In genomic region chr6:128007241-128007701, GRCm38 (mm10) we compare ENCODE assay signal across 11 mouse cellular contexts.
DNase-seq lines count a peak whose midpoint lies in the region; ATAC-seq and TF ChIP-seq lines count a peak whose summit lies in the region.
"Had no signal": no experiment of that assay in that cellular context is flagged by ENCODE, and none has a peak within 500 bp of the region (broad histone marks: within the 10 kb centered on the region; RNA-seq: fewer than 3 reads in every experiment).

No protein-coding gene starts in this region.

- DNase-seq in forebrain, embryonic 14.5 days (ENCODE audit: low spot score) = peak; percentile 33
- no peak for DNase-seq in spleen, adult 2 months (ENCODE audit: low read depth in 1 of 2, low spot score in 2 of 2)
- DNase-seq in spleen, postnatal 4 days (ENCODE audit: low spot score in 2 of 2) = no peak
- DNase-seq in heart, postnatal 36 days = peak; percentile 33 to 46
- no peak for DNase-seq in MN1 (ENCODE audit: low spot score)
- DNase-seq in spleen, postnatal 14 days (ENCODE audit: low spot score in 2 of 2) = no peak
- no peak for DNase-seq in ovary, postnatal 14 days (ENCODE audit: low spot score)
- DNase-seq: adrenal gland, postnatal 14 days had no signal

- no peaks in the 10 kb centered on the region for H3K9me3 ChIP-seq in forebrain, embryonic 14.5 days (replicated peaks; ENCODE audit: control insufficient read depth, low read length)
- H3K9me3 ChIP-seq in forebrain, embryonic 16.5 days (ENCODE audit: control insufficient read depth, low read length) = no peaks in the 10 kb centered on the region
- H3K9me3 ChIP-seq: forebrain, embryonic 13.5 days; midbrain, embryonic 10.5 days had no signal

- H3K36me3 ChIP-seq in forebrain, embryonic 14.5 days (ENCODE audit: control insufficient read depth, insufficient read depth, low read length) = no peaks in the 10 kb centered on the region
- H3K36me3 ChIP-seq in forebrain, embryonic 16.5 days (ENCODE audit: control insufficient read depth, insufficient read depth) = no peaks in the 10 kb centered on the region
- H3K36me3 ChIP-seq in spleen, adult 2 months (ENCODE audit: control insufficient read depth, insufficient read depth, low read length) = no peaks in the 10 kb centered on the region
- H3K36me3 ChIP-seq: midbrain, embryonic 10.5 days had no signal

- no peak overlapping the region for H3K27ac ChIP-seq in forebrain, embryonic 14.5 days (ENCODE audit: low read depth, low read length)
- no peak overlapping the region for H3K27ac ChIP-seq in forebrain, embryonic 16.5 days (ENCODE audit: low read length)
- peak overlapping the region; percentile 42; the same call in 1 of the 2 replicates for H3K27ac ChIP-seq in spleen, adult 2 months (ENCODE audit: insufficient read depth, low read length)
- H3K27ac ChIP-seq: forebrain, embryonic 13.5 days had no signal

- 76% methylated on average over 12 of the region's 12 CpGs for WGBS in forebrain, embryonic 14.5 days
- WGBS in forebrain, embryonic 16.5 days = 68% methylated on average over 12 of the region's 12 CpGs
- WGBS in spleen, adult 2 months = 29% methylated on average over 12 of the region's 12 CpGs

- H3K27me3 ChIP-seq in forebrain, embryonic 14.5 days (replicated peaks; ENCODE audit: control insufficient read depth, insufficient read depth, low read length) = no peaks in the 10 kb centered on the region
- no peaks in the 10 kb centered on the region for H3K27me3 ChIP-seq in forebrain, embryonic 16.5 days (replicated peaks; ENCODE audit: control insufficient read depth, insufficient read depth, low read length)
- H3K27me3 ChIP-seq in spleen, adult 2 months (ENCODE audit: control insufficient read depth, insufficient read depth, low read length) = no peaks in the 10 kb centered on the region
- H3K27me3 ChIP-seq: forebrain, embryonic 13.5 days had no signal

- ATAC-seq in forebrain, embryonic 14.5 days = no peak
- ATAC-seq in forebrain, embryonic 16.5 days = no peak
- ATAC-seq: forebrain, embryonic 13.5 days had no signal

- no peak overlapping the region for H3K4me2 ChIP-seq in forebrain, embryonic 14.5 days (ENCODE audit: low read length)
- H3K4me2 ChIP-seq in forebrain, embryonic 16.5 days (ENCODE audit: low read length) = no peak overlapping the region
- H3K4me2 ChIP-seq: forebrain, embryonic 13.5 days had no signal

- peaks cover 4% of the 10 kb centered on the region; the same call in 1 of the 2 replicates for H3K4me1 ChIP-seq in forebrain, embryonic 14.5 days (ENCODE audit: control insufficient read depth, insufficient read depth, low read length)
- peaks cover 26% of the 10 kb centered on the region for H3K4me1 ChIP-seq in forebrain, embryonic 16.5 days (replicated peaks; ENCODE audit: control insufficient read depth, insufficient read depth, low read length)
- peaks cover 8% of the 10 kb centered on the region; the same call in 1 of the 2 replicates for H3K4me1 ChIP-seq in spleen, adult 2 months (ENCODE audit: control insufficient read depth, insufficient read depth, insufficient read length)

- intact Hi-C loops in heart, postnatal 36 days (cut with DNase I) = no loop called here

- no peak overlapping the region for H3K9ac ChIP-seq in forebrain, embryonic 14.5 days (ENCODE audit: low read length)
- no peak overlapping the region for H3K9ac ChIP-seq in forebrain, embryonic 16.5 days (replicated peaks; ENCODE audit: low read depth, low read length)
- H3K9ac ChIP-seq: forebrain, embryonic 13.5 days had no signal

- no peak for TF ChIP-seq CTCF in spleen, adult 2 months (IDR thresholded peaks at IDR 0.05; ENCODE audit: extremely low read depth, insufficient read depth, insufficient read length, insufficient replicate concordance)

- no peak overlapping the region for H3K4me3 ChIP-seq in forebrain, embryonic 14.5 days (ENCODE audit: low read depth, low read length)
- H3K4me3 ChIP-seq in forebrain, embryonic 16.5 days (replicated peaks; ENCODE audit: low read length) = no peak overlapping the region
- H3K4me3 ChIP-seq in spleen, adult 2 months (ENCODE audit: extremely low read depth, insufficient read depth, insufficient read length) = no peak overlapping the region
- H3K4me3 ChIP-seq: forebrain, embryonic 13.5 days; midbrain, embryonic 10.5 days had no signal

- no peak for TF ChIP-seq POLR2A in spleen, adult 2 months (IDR thresholded peaks at IDR 0.05; ENCODE audit: low read depth, low read length)

Comparison
In these comparisons a context has a peak if more than half of its experiments do, and no peak if none do; other contexts are left out.
1. DNase-seq: peak in forebrain, embryonic 14.5 days (single experiment) and heart, postnatal 36 days (2 of 2); none in spleen, adult 2 months (0 of 2), spleen, postnatal 4 days (0 of 2), MN1 (single experiment), spleen, postnatal 14 days (0 of 2) and ovary, postnatal 14 days (single experiment).